Mouse (Mus musculus): ENCODE measurements around the gene Gm42906.

DNA sequence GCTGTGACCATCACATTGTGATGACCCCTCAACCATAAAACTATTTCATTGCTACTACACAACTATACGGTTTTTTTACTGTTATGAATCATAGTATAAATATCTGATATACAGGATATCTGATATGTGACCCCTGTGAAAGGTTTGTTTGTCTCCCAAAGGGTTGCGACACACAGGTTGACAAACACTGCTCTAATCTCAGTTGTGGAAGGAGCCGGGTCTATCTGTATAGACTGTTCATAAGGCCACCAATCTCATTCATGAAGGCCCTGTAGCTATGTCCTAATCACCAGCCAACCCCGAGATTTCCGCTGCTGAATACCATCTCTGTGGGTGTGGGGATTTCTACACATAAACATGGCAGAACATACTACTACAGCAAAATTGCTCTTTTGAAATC, 157.1 kb downstream of the Gm42906 start:
- TF ChIP-seq CTCF (IDR thresholded peaks at IDR 0.05; ENCODE audit: borderline replicate concordance, extremely low read depth, insufficient read depth, insufficient read length) (no peak), POLR2A (IDR thresholded peaks at IDR 0.05; ENCODE audit: borderline replicate concordance, extremely low read depth, insufficient read depth, insufficient read length, poor library complexity, severe bottlenecking) (no peak)

All from brain, embryonic 14.5 days (tissue).